Mouse (Mus musculus) hindbrain, embryonic 12.5 days (tissue): ENCODE measurements around the gene Maml3. TPM values are rescaled to one million over a fixed set of nuclear protein-coding genes. Genes with fewer than 3 reads are reported as not detected.
A peak's percentile ranks its signal among the peaks of the same experiment; 100 is the strongest.

Experiments
- ATAC-seq: fragments of 200-750 bp; cut with Nextera tagmentation; 2 replicates; pipeline ENCODE4 v1.8.0; 2017; ENCODE audit warnings: moderate TSS enrichment; ENCODE audit not compliant: low FRiP score
- H3K27ac ChIP-seq: fragments of 300-500 bp; sonication (generic); 2 replicates; pipeline ENCODE4 v1.5.1; 2016; ENCODE audit warnings: mild to moderate bottlenecking
- H3K27me3 ChIP-seq: fragments of 300-500 bp; sonication (generic); 2 replicates; pipeline ENCODE4 v1.6.1; 2016; ENCODE audit warnings: mild to moderate bottlenecking
- H3K36me3 ChIP-seq: fragments of 300-500 bp; sonication (generic); 2 replicates; pipeline ENCODE4 v1.6.1; 2016; ENCODE audit warnings: mild to moderate bottlenecking
- H3K4me1 ChIP-seq: fragments of 300-500 bp; sonication (generic); 2 replicates; pipeline ENCODE4 v1.6.1; 2016
- H3K4me2 ChIP-seq: fragments of 300-500 bp; sonication (generic); replicated peaks from 2 replicates; pipeline ENCODE4 v1.6.1; 2016; ENCODE audit warnings: mild to moderate bottlenecking
- H3K4me3 ChIP-seq: fragments of 300-500 bp; sonication (generic); 2 replicates; pipeline ENCODE4 v1.5.1; 2016; ENCODE audit warnings: mild to moderate bottlenecking
- H3K9ac ChIP-seq: fragments of 300-500 bp; sonication (generic); 2 replicates; pipeline ENCODE4 v1.6.1; 2016; ENCODE audit warnings: mild to moderate bottlenecking, moderate library complexity
- H3K9me3 ChIP-seq: fragments of 300-500 bp; sonication (generic); replicated peaks from 2 replicates; pipeline ENCODE4 v1.6.1; 2016; ENCODE audit warnings: mild to moderate bottlenecking
- WGBS: fragments of 180-500 bp; shearing (Covaris S2); methylation state at CpG from one replicate; pipeline ENCODE4 v1.1.7; 2016; 5-methylcytosine and 5-hydroxymethylcytosine counted together
- polyA plus RNA-seq: library from polyadenylated mRNA; unstranded; fragments of >200 nt; fragmentation: Nextera tagmentation; extraction: Ambion mirVana; gene quantifications from 2 replicates; pipeline ENCODE4 v1.2.1, GENCODE M21; 2016

Gene Maml3
- polyA plus RNA-seq, 1 experiment from 2014 or later, result 8.3 TPM

- no peak overlapping the region for H3K9ac ChIP-seq
- peaks cover 17% of the 10 kb centered on the region for H3K4me1 ChIP-seq
- H3K36me3 ChIP-seq, result no peaks in the 10 kb centered on the region
- 88% methylated on average over 2 of the region's 2 CpGs for WGBS
- H3K27ac ChIP-seq, result no peak overlapping the region
- H3K4me2 ChIP-seq, result no peak overlapping the region
- H3K27me3 ChIP-seq, result no peaks in the 10 kb centered on the region
- no peak for ATAC-seq
- H3K9me3 ChIP-seq, result no peaks in the 10 kb centered on the region
- no peak overlapping the region for H3K4me3 ChIP-seq
Observed at GRCm38 (mm10) chr3:51958751-51959150, 146.1 kb downstream of the Maml3 start.

DNA sequence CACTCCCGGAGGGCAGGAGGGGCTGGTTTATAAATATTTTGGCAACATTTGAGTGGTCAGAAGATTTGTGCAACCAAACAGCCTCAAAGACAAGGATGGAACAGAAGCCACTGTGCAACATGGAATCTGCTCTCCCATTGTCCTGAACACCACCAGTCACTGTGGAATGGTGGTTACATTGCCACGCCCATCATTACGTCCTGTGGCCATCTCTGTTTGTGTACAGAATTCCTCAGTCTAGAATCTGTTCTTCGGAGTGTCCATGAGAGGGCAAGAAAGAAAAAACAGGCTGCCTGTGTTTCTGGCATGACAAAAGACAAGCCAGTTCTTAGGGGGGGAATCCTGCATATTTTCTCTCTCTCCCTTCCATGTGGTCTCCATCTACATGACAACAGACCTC is 150.4 kb downstream of the Maml3 start:
- peaks cover 13% of the 10 kb centered on the region for H3K4me1 ChIP-seq
- ATAC-seq, result no peak
- H3K36me3 ChIP-seq, result no peaks in the 10 kb centered on the region
- H3K9ac ChIP-seq, result no peak overlapping the region
- no peaks in the 10 kb centered on the region for H3K27me3 ChIP-seq
- WGBS, result 69% methylated on average over 4 of the region's 4 CpGs
- H3K9me3 ChIP-seq, result no peaks in the 10 kb centered on the region
- no peak overlapping the region for H3K4me3 ChIP-seq
- 0 out of 2 replicates have a peak overlapping the region, but pooled peaks have one; percentile 52 for H3K27ac ChIP-seq
- no peak overlapping the region for H3K4me2 ChIP-seq

GRCm38 (mm10) chr3:51953927-51954326 is 150.9 kb downstream of the Maml3 start:
- Histone ChIP-seq H3K27me3 (no peaks in the 10 kb centered on the region), H3K9me3 (no peaks in the 10 kb centered on the region), H3K4me3 (no peak overlapping the region), H3K4me1 (peaks cover 13% of the 10 kb centered on the region), H3K9ac (no peak overlapping the region), H3K27ac (peak overlapping the region; percentile 52; the same call in 1 of the 2 replicates), H3K36me3 (no peaks in the 10 kb centered on the region), H3K4me2 (no peak overlapping the region; the same call in 1 of the 2 replicates)
- 69% methylated on average over 11 of the region's 11 CpGs for WGBS
- peak; percentile 44 for ATAC-seq

- 77% methylated on average over 33 of the region's 33 CpGs for WGBS
- Histone ChIP-seq H3K4me2 (no peak overlapping the region), H3K4me3 (no peak overlapping the region), H3K9me3 (no peaks in the 10 kb centered on the region), H3K27ac (no peak overlapping the region), H3K36me3 (no peaks in the 10 kb centered on the region), H3K4me1 (peaks cover 13% of the 10 kb centered on the region), H3K9ac (no peak overlapping the region), H3K27me3 (no peaks in the 10 kb centered on the region)
- ATAC-seq, result no peak
Observed at GRCm38 (mm10) chr3:51952728-51953623, 151.9 kb downstream of the Maml3 start.

DNA sequence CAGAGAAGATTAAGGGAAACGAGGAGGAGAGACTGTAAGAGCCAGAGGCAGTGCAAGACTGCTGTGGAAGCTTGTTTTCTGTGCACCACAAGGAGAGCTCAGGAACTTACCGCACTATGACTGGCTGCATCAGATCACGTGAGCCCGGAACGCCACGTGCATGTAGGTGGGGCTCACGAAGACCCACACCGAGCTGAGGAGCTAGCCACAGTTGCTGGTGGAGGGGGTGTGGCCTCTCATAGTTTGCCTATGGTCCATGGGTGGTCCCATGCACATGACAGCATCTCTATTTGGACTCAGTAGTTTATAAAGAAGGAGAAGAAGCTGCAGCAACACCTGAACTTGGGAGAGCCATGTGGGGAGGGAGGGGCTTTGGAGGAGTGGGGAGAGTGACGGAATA is 152.6 kb downstream of the Maml3 start:
- no peak overlapping the region for H3K27ac ChIP-seq
- no peak; the same call in 1 of the 2 replicates for ATAC-seq
- H3K4me1 ChIP-seq, result peaks cover 13% of the 10 kb centered on the region
- H3K4me2 ChIP-seq, result no peak overlapping the region
- no peak overlapping the region for H3K4me3 ChIP-seq
- no peak overlapping the region for H3K9ac ChIP-seq
- H3K27me3 ChIP-seq, result no peaks in the 10 kb centered on the region
- no peaks in the 10 kb centered on the region for H3K9me3 ChIP-seq
- H3K36me3 ChIP-seq, result no peaks in the 10 kb centered on the region
- WGBS, result 80% methylated on average over 9 of the region's 9 CpGs

DNA sequence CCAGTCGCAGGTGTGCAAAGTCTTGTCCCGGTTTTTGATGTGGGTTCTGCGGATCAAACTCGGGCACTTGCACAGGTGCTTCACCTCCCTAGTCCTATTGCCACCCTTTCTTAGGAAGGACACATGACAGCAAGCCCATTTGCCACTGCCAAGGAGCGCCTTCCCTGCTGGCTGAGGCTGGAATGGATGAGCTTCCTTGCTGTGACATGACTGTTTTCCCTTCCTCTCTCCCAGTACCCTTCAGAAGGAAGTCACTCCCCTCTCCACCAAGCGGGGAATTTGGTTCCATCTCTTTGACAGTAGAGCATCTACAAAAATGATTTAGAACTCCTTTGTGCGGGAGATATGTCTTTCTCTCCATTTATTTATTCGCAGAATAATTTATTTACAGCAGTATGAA is 155.2 kb downstream of the Maml3 start:
- Histone ChIP-seq H3K4me3 (no peak overlapping the region), H3K27ac (no peak overlapping the region), H3K4me2 (no peak overlapping the region), H3K4me1 (peaks cover 13% of the 10 kb centered on the region), H3K36me3 (no peaks in the 10 kb centered on the region), H3K27me3 (no peaks in the 10 kb centered on the region), H3K9ac (no peak overlapping the region), H3K9me3 (no peaks in the 10 kb centered on the region)
- WGBS, result 82% methylated on average over 8 of the region's 8 CpGs
- ATAC-seq, result no peak

DNA sequence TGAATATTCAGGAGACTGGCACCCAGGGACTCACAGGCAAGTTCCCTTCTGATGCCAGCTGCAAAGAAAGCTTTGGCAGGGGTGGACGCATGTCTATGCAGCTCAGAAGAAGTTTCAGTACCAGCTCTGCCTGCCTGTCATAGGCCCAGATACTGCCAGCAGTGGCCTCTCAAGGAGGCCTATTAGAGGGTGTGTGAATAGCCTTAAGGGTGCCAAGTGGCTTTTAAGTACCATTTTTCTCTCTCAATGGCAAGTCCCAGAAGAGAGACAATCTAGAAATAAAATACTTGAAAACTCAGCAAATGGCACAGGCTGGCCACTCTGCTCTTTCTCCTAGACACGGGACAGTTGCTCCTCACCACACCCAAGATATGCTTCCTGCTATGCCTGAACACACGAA is 157.7 kb downstream of the Maml3 start:
- Histone ChIP-seq H3K9ac (no peak overlapping the region), H3K4me1 (no peaks in the 10 kb centered on the region; the same call in 1 of the 2 replicates), H3K27ac (no peak overlapping the region), H3K36me3 (no peaks in the 10 kb centered on the region), H3K4me2 (no peak overlapping the region), H3K4me3 (no peak overlapping the region), H3K27me3 (no peaks in the 10 kb centered on the region), H3K9me3 (no peaks in the 10 kb centered on the region)
- 86% methylated on average over 3 of the region's 3 CpGs for WGBS
- no peak for ATAC-seq

DNA sequence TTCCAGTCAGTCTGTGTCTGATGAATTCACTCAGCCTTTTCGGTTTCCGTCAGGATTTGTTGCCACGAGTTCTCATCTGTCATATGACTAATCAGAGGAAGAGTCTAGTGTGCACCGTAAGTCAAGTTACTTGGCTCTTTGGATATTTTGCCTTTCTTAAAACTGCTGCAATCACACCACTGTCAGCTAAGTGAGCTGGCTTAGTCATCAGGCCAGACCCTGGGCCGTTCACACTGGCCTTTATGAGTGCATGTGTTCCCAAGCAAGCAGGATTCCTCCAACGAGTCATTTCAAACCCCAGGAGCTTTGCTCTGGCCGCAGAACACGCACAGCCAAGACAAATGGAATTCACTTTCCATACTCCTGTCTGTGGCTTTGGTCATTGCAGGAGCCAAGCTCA is 161.2 kb downstream of the Maml3 start:
- H3K27ac ChIP-seq, result no peak overlapping the region
- no peak overlapping the region for H3K4me2 ChIP-seq
- no peak overlapping the region for H3K9ac ChIP-seq
- H3K4me3 ChIP-seq, result no peak overlapping the region
- H3K9me3 ChIP-seq, result no peaks in the 10 kb centered on the region
- H3K36me3 ChIP-seq, result no peaks in the 10 kb centered on the region
- 72% methylated on average over 8 of the region's 8 CpGs for WGBS
- H3K27me3 ChIP-seq, result no peaks in the 10 kb centered on the region
- peaks cover 4% of the 10 kb centered on the region for H3K4me1 ChIP-seq
- ATAC-seq, result no peak

DNA sequence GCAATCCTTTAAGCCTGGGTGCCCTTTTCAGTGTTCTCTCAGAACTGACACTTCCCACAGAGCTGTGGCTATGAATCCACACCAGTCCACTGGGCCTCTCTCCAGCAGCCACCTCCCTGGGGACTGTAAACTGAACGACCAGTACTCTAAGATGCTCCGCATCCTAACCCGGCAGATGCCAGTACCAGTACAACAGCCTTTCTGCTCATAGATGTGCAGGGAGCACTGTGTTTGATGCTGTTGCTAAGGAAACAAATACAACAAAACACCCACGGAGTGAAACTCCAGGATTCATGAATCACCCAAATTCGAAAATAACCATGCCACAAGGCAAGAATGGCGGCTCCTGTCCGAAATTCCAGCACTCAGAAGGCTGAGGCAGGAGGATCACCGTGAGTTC is 163.1 kb downstream of the Maml3 start:
- ATAC-seq, result no peak
- Histone ChIP-seq H3K27me3 (no peaks in the 10 kb centered on the region), H3K27ac (no peak overlapping the region), H3K4me2 (no peak overlapping the region), H3K9ac (no peak overlapping the region), H3K4me1 (peaks cover 4% of the 10 kb centered on the region), H3K9me3 (no peaks in the 10 kb centered on the region), H3K36me3 (no peaks in the 10 kb centered on the region), H3K4me3 (no peak overlapping the region)
- WGBS, result 81% methylated on average over 8 of the region's 8 CpGs

DNA sequence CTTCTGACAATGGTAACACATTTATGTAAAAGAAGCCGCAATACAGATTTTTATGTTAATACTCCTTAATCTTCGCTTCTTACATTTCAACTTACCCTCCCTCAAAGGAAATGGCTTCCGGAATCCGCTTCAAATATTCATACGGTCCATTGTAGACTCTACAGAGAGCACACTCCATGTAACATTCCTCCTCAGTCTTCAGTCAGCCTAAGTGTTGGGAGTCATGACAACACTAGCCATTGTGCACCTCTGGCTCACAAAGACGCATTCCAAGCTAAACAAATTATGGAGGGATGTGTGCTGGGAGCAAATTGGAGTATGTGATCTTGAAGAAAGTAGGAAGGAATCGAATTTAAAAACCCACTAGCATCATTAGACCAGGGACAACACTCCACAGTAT is 165.0 kb downstream of the Maml3 start:
- no peak for ATAC-seq
- WGBS, result 80% methylated on average over 7 of the region's 7 CpGs
- Histone ChIP-seq H3K4me2 (no peak overlapping the region), H3K9ac (no peak overlapping the region), H3K27ac (no peak overlapping the region), H3K9me3 (no peaks in the 10 kb centered on the region), H3K27me3 (no peaks in the 10 kb centered on the region), H3K4me3 (no peak overlapping the region), H3K36me3 (no peaks in the 10 kb centered on the region), H3K4me1 (peaks cover 4% of the 10 kb centered on the region; the same call in 1 of the 2 replicates)

DNA sequence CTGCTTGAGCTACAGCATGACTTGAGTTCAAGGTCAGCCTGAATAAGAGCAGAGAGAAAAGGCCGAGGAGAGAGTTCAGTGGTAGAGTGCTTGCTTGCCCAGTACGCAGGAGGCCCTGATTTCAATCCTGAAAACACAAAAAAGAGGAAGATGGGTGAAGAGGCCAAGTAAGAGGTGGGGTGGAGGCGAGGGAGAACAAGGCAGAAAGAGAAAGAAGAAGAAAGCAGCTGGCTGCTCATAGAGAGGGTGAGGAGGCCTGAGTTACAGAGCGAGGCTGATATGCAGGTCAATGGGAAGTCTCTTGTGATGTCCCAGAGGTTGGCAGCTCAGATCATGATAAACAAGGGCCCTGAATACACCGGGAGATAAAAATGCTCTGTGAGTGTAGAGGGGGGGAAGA is 165.8 kb downstream of the Maml3 start:
- Histone ChIP-seq H3K9me3 (no peaks in the 10 kb centered on the region), H3K27ac (no peak overlapping the region), H3K9ac (no peak overlapping the region), H3K27me3 (no peaks in the 10 kb centered on the region), H3K4me2 (no peak overlapping the region), H3K4me3 (no peak overlapping the region), H3K4me1 (peaks cover 4% of the 10 kb centered on the region; the same call in 1 of the 2 replicates), H3K36me3 (no peaks in the 10 kb centered on the region)
- 83% methylated on average over 5 of the region's 5 CpGs for WGBS
- ATAC-seq, result no peak

DNA sequence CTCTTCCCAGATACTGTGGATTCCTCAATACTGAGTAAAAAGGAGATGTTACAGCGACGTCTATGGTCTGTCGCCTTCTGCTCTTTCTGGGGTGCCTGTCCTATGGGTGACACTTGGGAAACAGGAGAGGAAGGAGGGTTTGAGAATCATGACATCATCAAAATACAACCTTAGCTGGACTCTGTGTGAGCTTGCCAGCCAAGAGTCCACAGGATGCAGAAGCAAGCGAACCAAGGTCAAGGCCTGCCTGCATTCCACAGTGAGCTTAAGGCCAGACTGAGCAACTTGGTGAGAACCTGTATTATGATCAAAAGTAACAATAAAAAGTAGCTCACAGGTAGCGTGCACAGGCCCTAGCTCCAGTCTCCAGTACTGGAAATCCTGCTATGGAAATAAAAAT is 167.7 kb downstream of the Maml3 start:
- peaks cover 4% of the 10 kb centered on the region; the same call in 1 of the 2 replicates for H3K4me1 ChIP-seq
- H3K27ac ChIP-seq, result no peak overlapping the region
- no peak overlapping the region for H3K4me2 ChIP-seq
- ATAC-seq, result no peak
- H3K9ac ChIP-seq, result no peak overlapping the region
- WGBS, result 96% methylated on average over 5 of the region's 5 CpGs
- H3K4me3 ChIP-seq, result no peak overlapping the region
- no peaks in the 10 kb centered on the region for H3K36me3 ChIP-seq
- H3K27me3 ChIP-seq, result no peaks in the 10 kb centered on the region
- no peaks in the 10 kb centered on the region for H3K9me3 ChIP-seq
